Mouse (Mus musculus): ENCODE measurements around the gene Scgb1b7. TPM values are rescaled to one million over a fixed set of nuclear protein-coding genes. Genes with fewer than 3 reads are reported as not detected.

Gene Scgb1b7
- total RNA-seq (2023) = not detected

DNA sequence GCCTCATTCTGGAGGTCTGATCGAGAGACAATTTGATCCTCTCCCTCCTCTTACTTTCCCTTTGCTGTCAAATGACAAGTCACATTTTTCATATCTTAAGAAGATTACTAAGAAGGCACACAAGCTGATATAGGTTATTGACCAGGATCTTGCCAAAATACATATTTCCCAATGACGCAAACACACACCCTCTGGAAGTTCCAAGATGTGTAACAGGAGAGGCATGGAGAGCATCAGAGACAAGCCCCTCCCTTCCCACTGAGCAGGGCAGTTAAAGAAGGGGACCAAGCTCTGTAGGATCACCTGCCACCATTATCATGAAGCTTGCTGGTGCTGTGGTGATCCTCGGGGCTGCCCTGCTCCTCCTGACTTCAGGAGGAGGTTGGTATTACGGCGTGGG, at the start of gene Scgb1b7:
Scgb1b7 (plus strand) TSS at position 301 of the 400 bp plus-strand sequence.

DNA sequence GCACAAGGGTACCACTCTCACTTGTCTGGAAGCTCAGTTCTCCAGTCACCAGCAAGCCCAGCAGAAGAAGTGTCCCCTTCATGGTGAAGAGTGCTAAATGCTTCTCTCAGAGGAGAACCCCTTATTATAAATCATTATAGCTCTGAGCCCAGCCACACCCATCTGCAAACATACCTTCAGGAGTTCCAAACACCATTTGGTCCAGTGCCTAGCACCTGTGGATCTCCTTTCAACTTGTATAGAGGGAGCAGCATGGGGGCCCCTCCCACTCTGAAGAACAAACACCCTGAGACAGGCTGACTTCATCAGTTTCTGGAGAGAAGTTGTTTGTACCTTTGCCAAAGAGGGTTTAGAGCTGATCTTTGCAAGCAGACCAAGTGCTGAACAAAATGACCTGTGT, 6.8 kb upstream of the Scgb1b7 start, which contains the start of gene Scgb2b7:
Scgb2b7 (minus strand) TSS at position 101 of the 400 bp plus-strand sequence.

Other genes starting within 250 kb of the Scgb1b7 start
- gene Scgb2b7, start 6.9 kb upstream of the Scgb1b7 start, total RNA-seq (2023) = not detected